Mouse (Mus musculus) heart, embryonic 15.5 days (tissue): ENCODE measurements at regions not wholly inside any gene's neighbourhood (a gene's known extent, or its start where the extent isn't known, plus 50 kb on each side); places are given as distances from the start of the nearest gene placed in this dataset.

Source experiments
- ATAC-seq: fragments of 200-750 bp; cut with Nextera tagmentation; replicated peaks from 2 replicates; pipeline ENCODE4 v1.8.0; 2017; ENCODE audit warnings: low read depth, moderate TSS enrichment; ENCODE audit not compliant: insufficient number of reproducible peaks, insufficient read depth, low FRiP score
- H3K27ac ChIP-seq: fragments of 300-500 bp; sonication (generic); 2 replicates; pipeline ENCODE4 v1.5.1; 2015; ENCODE audit warnings: mild to moderate bottlenecking, inconsistent platforms
- H3K27me3 ChIP-seq: fragments of 300-500 bp; sonication (generic); 2 replicates; pipeline ENCODE4 v1.6.1; 2015; ENCODE audit warnings: inconsistent platforms
- H3K36me3 ChIP-seq: fragments of 300-500 bp; sonication (generic); 2 replicates; pipeline ENCODE4 v1.6.1; 2015; ENCODE audit warnings: mild to moderate bottlenecking, inconsistent platforms
- H3K4me1 ChIP-seq: fragments of 300-500 bp; sonication (generic); replicated peaks from 2 replicates; pipeline ENCODE4 v1.6.1; 2015; ENCODE audit warnings: inconsistent platforms
- H3K4me2 ChIP-seq: fragments of 300-500 bp; sonication (generic); 2 replicates; pipeline ENCODE4 v1.6.1; 2015; ENCODE audit warnings: inconsistent platforms, mild to moderate bottlenecking, moderate library complexity
- H3K4me3 ChIP-seq: fragments of 300-500 bp; sonication (generic); 2 replicates; pipeline ENCODE4 v1.5.1; 2015; ENCODE audit warnings: mild to moderate bottlenecking, inconsistent platforms
- H3K9ac ChIP-seq: fragments of 300-500 bp; sonication (generic); 2 replicates; pipeline ENCODE4 v1.6.1; 2015; ENCODE audit warnings: mild to moderate bottlenecking, inconsistent platforms
- H3K9me3 ChIP-seq: fragments of 300-500 bp; sonication (generic); replicated peaks from 2 replicates; pipeline ENCODE4 v1.6.1; 2016; ENCODE audit warnings: inconsistent platforms
- WGBS: fragments of 180-500 bp; shearing (Covaris S2); methylation state at CpG from one replicate; pipeline ENCODE4 v1.1.7; 2015; ENCODE audit warnings: mixed read lengths; 5-methylcytosine and 5-hydroxymethylcytosine counted together

GRCm38 (mm10) chr6:117778481-117778880 lies 62.5 kb upstream of the Zfp637 start:
- no peaks in the 10 kb centered on the region for H3K9me3 ChIP-seq
- H3K27ac ChIP-seq, result no peak overlapping the region
- no peak overlapping the region for H3K4me3 ChIP-seq

GRCm38 (mm10) chr6:117779020-117779419 lies 62.0 kb upstream of the Zfp637 start:
- Histone ChIP-seq H3K9me3 (no peaks in the 10 kb centered on the region), H3K36me3 (no peaks in the 10 kb centered on the region), H3K27ac (no peak overlapping the region), H3K4me1 (no peaks in the 10 kb centered on the region), H3K27me3 (no peaks in the 10 kb centered on the region), H3K4me3 (no peak overlapping the region), H3K4me2 (no peak overlapping the region), H3K9ac (no peak overlapping the region)
- WGBS, result 72% methylated on average over 7 of the region's 7 CpGs
- ATAC-seq, result no peak

More at GRCm38 (mm10) chr6:117778481-117778880, 62.5 kb upstream of the Zfp637 start:
- ATAC-seq, result no peak
- 55% methylated on average over 8 of the region's 8 CpGs for WGBS
- H3K4me2 ChIP-seq, result no peak overlapping the region
- no peaks in the 10 kb centered on the region for H3K36me3 ChIP-seq
- no peaks in the 10 kb centered on the region for H3K27me3 ChIP-seq
- no peaks in the 10 kb centered on the region for H3K4me1 ChIP-seq
- H3K9ac ChIP-seq, result no peak overlapping the region

DNA sequence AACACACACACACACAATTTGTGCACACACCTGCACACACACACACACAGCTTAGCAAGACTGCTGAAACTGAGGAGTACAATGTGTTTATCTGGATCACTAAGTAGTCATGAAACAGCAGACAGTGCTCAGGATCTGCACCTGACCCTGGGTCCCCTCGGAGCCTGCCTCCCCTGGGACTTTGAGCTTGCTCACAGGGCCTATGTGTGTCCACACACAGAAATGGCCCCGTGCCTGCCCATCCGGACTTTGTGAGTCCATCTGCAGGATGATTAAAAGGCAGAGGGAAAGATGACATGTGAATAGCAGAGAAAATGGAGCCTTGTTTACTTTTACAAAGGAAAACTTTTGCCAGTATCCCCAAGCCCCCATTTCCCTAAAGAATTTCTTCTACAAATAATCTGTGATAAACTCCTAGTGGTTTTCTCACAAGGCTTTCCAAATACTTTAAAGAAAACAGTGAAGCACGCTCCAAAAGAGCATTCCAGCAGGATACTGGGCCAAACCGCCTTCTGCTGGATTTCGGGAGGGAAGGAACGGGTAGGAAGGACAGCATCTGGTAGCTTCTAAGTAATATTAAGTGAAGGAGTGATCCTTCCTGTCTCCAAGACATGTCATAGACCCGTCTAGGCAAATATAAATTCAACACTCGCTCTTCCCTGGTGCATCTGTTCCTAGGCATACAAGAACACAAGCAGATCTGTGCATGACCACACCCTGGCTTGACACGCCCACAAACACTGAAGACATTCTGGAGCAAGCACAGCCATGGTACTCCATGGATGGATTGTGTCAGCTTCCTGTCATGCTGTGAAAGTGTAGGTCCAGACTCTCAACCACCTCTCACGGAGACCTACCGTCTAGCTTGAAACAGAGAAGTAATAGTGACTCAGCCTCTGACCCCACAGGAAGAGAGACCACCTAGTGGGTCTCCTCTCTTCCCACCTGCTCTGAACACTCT lies 52.1 kb upstream of the Zfp637 start:
- H3K9ac ChIP-seq, result no peak overlapping the region
- no peaks in the 10 kb centered on the region for H3K36me3 ChIP-seq
- H3K27ac ChIP-seq, result no peak overlapping the region
- no peaks in the 10 kb centered on the region for H3K4me1 ChIP-seq
- no peak overlapping the region for H3K4me2 ChIP-seq
- H3K9me3 ChIP-seq, result no peaks in the 10 kb centered on the region
- WGBS, result 73% methylated on average over 12 of the region's 12 CpGs
- no peak for ATAC-seq
- H3K4me3 ChIP-seq, result no peak overlapping the region
- H3K27me3 ChIP-seq, result no peaks in the 10 kb centered on the region

- no peaks in the 10 kb centered on the region for H3K27me3 ChIP-seq
- no peaks in the 10 kb centered on the region for H3K36me3 ChIP-seq
- no peak overlapping the region for H3K9ac ChIP-seq
- WGBS, result 87% methylated on average over 6 of the region's 6 CpGs
- no peaks in the 10 kb centered on the region for H3K9me3 ChIP-seq
- no peak for ATAC-seq
- no peak overlapping the region for H3K4me2 ChIP-seq
- H3K4me3 ChIP-seq, result no peak overlapping the region
- no peaks in the 10 kb centered on the region for H3K4me1 ChIP-seq
- H3K27ac ChIP-seq, result no peak overlapping the region
Measured at GRCm38 (mm10) chr6:117790581-117790980, 50.4 kb upstream of the Zfp637 start.
